Mouse (Mus musculus): Measurements from ENCODE around the gene Hdgf. TPM values are rescaled to one million over a fixed set of nuclear protein-coding genes. Genes with fewer than 3 reads are reported as not detected.
"Not testable (repeated sequence)": the region's sequence is repeated elsewhere in the genome, so short reads cannot be mapped to it uniquely, and the experiment has no call there.

The Hdgf gene
- polyA plus RNA-seq, 1 experiment from 2014 or later: 235 TPM

DNA sequence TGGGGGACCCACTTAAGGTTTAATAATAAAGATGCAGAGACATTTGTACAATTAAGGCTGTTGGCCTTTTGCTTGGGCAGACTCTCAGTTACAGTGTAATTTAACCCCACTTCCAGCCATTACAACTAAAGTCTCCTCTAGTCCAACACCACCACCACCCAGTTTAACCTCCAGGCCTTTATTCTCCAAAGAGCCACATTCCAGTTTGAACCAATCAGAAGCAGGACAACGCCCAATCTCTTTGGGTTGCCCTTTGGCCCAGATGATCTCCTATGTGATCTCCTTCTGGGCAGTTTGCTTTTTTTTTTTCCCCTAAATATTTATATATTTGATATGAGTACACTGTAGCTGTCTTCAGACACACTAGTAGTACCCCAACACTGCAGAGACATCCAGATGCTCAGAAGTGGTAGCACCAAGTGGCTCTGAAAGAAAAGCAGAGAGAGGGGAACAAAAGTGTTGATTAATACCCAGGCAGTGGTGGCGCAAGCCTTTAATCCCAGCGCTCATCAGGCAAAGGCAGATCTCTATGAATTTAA is 12.7 kb upstream of the Hdgf start:
- no peak overlapping the region for H3K4me3 ChIP-seq
- no peaks in the 10 kb centered on the region for H3K27me3 ChIP-seq
- H3K27ac ChIP-seq (replicated peaks): no peak overlapping the region
- H3K4me2 ChIP-seq (replicated peaks): no peak overlapping the region
- WGBS: 66% methylated on average over 3 of the region's 3 CpGs
- no peaks in the 10 kb centered on the region for H3K4me1 ChIP-seq
- H3K9me3 ChIP-seq: no peaks in the 10 kb centered on the region
- H3K9ac ChIP-seq (replicated peaks): no peak overlapping the region
- no peaks in the 10 kb centered on the region for H3K36me3 ChIP-seq
- no peak for ATAC-seq (replicated peaks)

DNA sequence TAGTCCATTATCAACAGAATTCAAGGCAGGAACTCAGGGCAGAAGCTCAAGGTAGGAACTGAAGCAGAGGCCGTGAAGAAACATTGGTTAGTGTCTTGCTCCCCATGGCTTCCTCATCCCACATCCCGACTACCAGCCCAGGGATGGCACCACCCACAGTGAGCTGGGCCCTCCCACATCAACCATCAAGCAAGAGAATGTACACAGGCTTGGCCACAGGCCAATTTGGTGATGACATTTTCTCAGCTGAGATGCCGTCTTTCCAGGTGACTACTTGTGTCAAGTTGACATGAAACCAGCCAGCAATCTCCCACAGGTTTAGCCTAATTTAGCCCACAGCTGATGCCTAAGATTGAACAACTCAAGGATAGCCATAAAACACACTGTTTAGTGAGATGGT is 6.9 kb upstream of the Hdgf start:
- H3K9me3 ChIP-seq: no peaks in the 10 kb centered on the region
- no peak overlapping the region for H3K27ac ChIP-seq (replicated peaks)
- no peak overlapping the region for H3K9ac ChIP-seq (replicated peaks)
- H3K27me3 ChIP-seq: no peaks in the 10 kb centered on the region
- H3K36me3 ChIP-seq: no peaks in the 10 kb centered on the region
- no peak overlapping the region for H3K4me3 ChIP-seq
- ATAC-seq (replicated peaks): no peak
- H3K4me1 ChIP-seq: no peaks in the 10 kb centered on the region
- 65% methylated on average over 3 of the region's 3 CpGs for WGBS
- no peak overlapping the region for H3K4me2 ChIP-seq (replicated peaks)

DNA sequence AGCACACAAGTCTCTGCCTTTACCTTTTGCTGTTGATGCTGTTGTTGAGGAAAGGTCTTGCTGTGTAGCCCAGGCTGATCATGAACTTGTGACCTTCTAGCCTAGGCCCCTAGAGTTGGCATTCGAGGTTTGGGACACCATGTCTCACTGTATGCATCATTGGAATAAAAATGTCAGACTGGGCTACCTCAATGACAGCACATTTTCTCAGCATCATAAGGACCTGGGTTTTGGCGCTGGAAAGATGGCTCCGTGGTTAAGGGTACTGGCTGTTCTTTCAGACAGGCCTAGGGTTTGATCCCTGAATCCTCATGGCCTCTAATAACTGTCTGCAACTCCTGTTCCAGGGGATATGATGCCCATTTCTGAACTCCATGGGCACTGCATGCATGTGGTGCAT is 6.3 kb upstream of the Hdgf start:
- Histone ChIP-seq H3K4me3 (no peak overlapping the region), H3K9ac (replicated peaks) (no peak overlapping the region), H3K4me2 (replicated peaks) (no peak overlapping the region), H3K27ac (replicated peaks) (no peak overlapping the region), H3K36me3 (no peaks in the 10 kb centered on the region), H3K9me3 (no peaks in the 10 kb centered on the region), H3K4me1 (no peaks in the 10 kb centered on the region), H3K27me3 (no peaks in the 10 kb centered on the region)
- WGBS: 85% methylated on average over 3 of the region's 3 CpGs
- ATAC-seq (replicated peaks): no peak

DNA sequence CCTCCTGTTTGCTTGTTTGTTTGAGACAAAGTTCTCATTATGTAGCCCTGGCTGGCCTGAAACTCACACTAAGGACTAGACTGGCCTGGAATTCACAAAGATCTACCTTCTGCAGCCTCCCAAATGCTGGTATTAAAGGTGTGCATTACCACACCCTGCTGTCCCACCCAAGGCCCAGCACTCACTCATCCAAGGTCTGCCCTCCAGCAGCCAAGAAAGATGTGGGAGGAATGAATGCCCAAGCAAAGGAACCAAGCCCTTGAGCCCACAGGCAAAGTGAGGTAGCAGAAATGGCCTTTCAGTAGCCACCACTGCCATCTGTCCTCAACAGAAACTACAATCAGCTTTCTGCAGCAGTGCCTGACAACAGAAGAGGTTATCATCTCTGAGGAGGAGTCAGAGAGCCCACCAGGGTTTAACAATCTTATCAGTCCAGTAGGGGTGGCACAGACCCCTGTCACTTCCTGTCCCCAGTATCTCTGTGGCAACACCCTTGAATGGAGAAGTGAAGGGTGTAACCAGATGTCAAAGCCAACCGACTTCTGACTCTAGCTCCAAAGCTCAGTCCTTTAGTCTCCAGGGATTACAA is 5.0 kb upstream of the Hdgf start:
- no peak for ATAC-seq (replicated peaks)
- H3K4me1 ChIP-seq: no peaks in the 10 kb centered on the region
- 78% methylated on average over 1 of the region's 1 CpGs for WGBS

DNA sequence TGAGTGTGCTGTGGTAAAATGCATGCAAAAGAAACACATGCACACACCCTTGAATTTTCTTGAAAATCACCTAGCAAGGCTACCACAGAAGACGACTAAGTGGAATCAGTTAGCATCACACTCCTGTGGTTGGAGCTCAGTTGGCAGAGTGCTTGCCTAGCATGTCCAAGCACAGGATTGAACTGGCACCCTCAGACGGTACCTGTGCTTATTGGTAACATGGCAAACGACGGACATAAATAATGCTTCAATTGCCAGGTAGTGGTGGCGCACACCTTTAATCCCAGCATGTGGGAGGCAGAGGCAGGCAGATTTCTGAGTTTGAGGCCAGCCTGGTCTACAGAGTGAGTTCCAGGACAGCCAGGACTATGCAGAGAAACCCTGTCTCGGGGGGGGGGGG is 4.2 kb upstream of the Hdgf start:
- H3K36me3 ChIP-seq; H3K4me1 ChIP-seq; ATAC-seq (replicated peaks); H3K4me3 ChIP-seq; H3K4me2 ChIP-seq (replicated peaks); H3K9me3 ChIP-seq; H3K27me3 ChIP-seq; H3K27ac ChIP-seq (replicated peaks); H3K9ac ChIP-seq (replicated peaks): not testable (repeated sequence)
- WGBS: 91% methylated on average over 5 of the region's 6 CpGs

More for the DNA sequence above, 5.0 kb upstream of the Hdgf start:
- no peak overlapping the region for H3K4me3 ChIP-seq
- no peak overlapping the region for H3K27ac ChIP-seq (replicated peaks)
- no peaks in the 10 kb centered on the region for H3K9me3 ChIP-seq
- no peak overlapping the region for H3K9ac ChIP-seq (replicated peaks)
- H3K36me3 ChIP-seq: no peaks in the 10 kb centered on the region
- H3K4me2 ChIP-seq (replicated peaks): no peak overlapping the region
- H3K27me3 ChIP-seq: no peaks in the 10 kb centered on the region

DNA sequence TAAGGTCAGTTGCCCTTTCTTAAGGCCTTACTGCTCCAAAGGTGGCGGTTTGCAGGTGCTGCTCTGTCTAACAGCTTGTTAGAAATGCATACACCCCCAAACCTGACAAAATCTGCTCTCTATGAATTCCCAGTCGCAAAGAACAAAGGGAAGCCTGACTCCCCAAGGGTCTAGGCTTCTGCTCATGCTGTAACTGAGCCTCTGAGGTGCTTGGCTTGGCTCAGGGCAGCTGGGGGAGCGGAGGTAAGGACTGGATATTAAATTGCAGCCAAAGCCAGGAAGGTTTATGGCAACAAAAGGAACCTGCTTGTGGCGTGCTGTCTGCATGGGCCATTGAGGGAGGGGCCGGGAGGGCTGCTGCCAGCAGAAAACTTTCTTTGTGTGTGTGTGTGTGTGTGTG is 2.3 kb upstream of the Hdgf start:
- no peak for ATAC-seq (replicated peaks)
- H3K4me2 ChIP-seq (replicated peaks): no peak overlapping the region
- no peak overlapping the region for H3K4me3 ChIP-seq
- H3K27me3 ChIP-seq: no peaks in the 10 kb centered on the region
- H3K9ac ChIP-seq (replicated peaks): no peak overlapping the region
- H3K9me3 ChIP-seq: no peaks in the 10 kb centered on the region
- peaks cover 19% of the 10 kb centered on the region for H3K4me1 ChIP-seq
- no peaks in the 10 kb centered on the region for H3K36me3 ChIP-seq
- no peak overlapping the region for H3K27ac ChIP-seq (replicated peaks)
- WGBS: 51% methylated on average over 5 of the region's 5 CpGs

DNA sequence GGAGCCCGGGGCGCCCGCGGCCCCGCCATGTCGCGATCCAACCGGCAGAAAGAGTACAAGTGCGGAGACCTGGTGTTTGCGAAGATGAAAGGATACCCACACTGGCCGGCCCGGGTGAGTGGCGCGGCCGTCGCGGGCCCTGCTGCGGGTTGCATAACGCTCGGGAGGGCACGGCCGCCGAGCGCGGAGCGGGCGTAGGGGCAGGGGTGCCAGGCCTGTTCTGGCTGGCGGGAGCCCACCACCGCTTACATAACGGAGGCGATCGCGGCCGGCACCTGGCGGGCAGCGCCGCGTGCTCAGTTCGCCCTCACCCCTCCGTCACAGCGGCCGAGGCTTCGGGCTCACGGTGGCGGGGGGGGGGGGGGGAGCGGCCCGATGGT is 470 bp downstream of the Hdgf start:
- Histone ChIP-seq H3K27ac (replicated peaks) (peak overlapping the region; percentile 97), H3K9me3 (no peaks in the 10 kb centered on the region), H3K27me3 (no peaks in the 10 kb centered on the region), H3K4me3 (peak overlapping the region; percentile 99), H3K4me1 (peaks cover 42% of the 10 kb centered on the region), H3K4me2 (replicated peaks) (peak overlapping the region; percentile 89), H3K9ac (replicated peaks) (peak overlapping the region; percentile 96), H3K36me3 (no peaks in the 10 kb centered on the region)
- under 1% methylated on average over 27 of the region's 47 CpGs for whole genome bisulfite sequencing
- ATAC-seq (replicated peaks): peak; percentile 42; the same call in 1 of the 2 replicates

DNA sequence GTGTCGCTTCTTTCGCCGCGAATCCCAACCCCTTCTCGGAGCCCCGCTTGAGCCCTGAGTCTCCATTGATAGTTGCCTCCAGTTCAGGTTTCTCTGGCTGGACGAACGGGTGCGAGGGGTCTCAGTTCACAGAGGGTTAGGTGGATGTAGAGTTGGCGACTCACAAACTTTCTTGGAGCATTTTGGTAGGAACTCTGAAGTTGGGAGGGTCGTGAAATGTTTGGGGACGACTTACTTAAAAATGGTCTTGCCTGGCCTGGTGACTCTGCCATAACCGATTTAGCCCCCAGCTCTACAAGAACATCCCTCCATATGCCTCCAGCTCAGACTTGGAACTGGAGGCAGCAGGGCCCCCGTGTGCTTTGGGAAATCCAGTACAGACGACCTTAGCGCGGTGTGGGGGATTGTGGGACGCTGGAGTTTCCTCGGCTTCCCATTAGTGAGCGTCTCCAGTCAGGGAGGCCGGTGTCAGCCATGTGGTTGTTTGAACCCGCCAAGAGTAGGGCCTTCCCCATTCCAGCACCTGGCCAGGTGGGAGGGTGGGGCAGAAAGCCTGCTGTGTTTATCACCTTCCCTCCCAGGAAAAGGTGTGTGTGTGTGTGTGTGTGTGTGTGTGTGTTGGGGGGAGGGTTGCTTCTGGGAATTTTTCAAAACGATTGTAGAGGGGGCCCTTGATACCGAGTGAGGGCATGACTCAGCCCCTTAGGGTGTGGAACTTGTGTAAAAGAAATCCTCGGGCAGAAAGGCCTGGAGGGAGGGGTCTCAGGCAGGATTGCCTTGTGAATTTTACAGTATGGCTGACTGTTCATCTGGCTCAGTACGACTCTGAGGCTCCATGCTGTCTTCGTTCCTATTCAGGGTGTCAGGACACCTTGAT is 1.1 kb downstream of the Hdgf start:
- WGBS: 0% methylated on average over 27 of the region's 27 CpGs
- H3K4me2 ChIP-seq (replicated peaks): peak overlapping the region; percentile 89

DNA sequence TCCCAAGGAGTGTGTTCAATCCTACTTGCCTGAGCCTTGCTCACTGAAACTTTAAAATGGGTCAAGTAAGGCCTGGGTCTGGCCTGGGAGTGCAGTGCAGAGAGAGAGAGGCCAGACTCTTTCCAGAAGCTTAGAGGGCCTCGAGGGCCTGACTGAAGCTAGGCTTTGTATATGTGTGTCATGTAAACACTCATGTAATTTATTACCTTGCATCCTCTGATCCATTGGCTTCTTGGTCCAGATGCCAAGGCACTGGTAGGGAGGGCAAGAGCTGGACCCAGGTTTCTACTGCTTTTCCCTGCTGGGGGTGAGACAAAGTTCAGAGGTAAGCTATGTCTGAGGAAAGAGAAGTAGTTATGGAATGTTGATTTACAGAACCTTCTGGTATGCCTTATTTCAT is 1.8 kb downstream of the Hdgf start:
- Histone ChIP-seq H3K9me3 (no peaks in the 10 kb centered on the region), H3K4me3 (peak overlapping the region; percentile 99), H3K4me2 (replicated peaks) (peak overlapping the region; percentile 89), H3K27me3 (no peaks in the 10 kb centered on the region), H3K9ac (replicated peaks) (peak overlapping the region; percentile 96), H3K27ac (replicated peaks) (peak overlapping the region; percentile 97; the same call in 1 of the 2 replicates), H3K4me1 (peaks cover 42% of the 10 kb centered on the region), H3K36me3 (no peaks in the 10 kb centered on the region)
- ATAC-seq (replicated peaks): no peak
- WGBS: 10% methylated on average over 1 of the region's 1 CpGs

More for the DNA sequence above, 1.1 kb downstream of the Hdgf start:
- peak overlapping the region; percentile 99 for H3K4me3 ChIP-seq
- no peaks in the 10 kb centered on the region for H3K27me3 ChIP-seq
- no peaks in the 10 kb centered on the region for H3K9me3 ChIP-seq
- ATAC-seq (replicated peaks): no peak
- no peaks in the 10 kb centered on the region for H3K36me3 ChIP-seq
- H3K9ac ChIP-seq (replicated peaks): peak overlapping the region; percentile 96
- peak overlapping the region; percentile 97 for H3K27ac ChIP-seq (replicated peaks)
- H3K4me1 ChIP-seq: peaks cover 42% of the 10 kb centered on the region

DNA sequence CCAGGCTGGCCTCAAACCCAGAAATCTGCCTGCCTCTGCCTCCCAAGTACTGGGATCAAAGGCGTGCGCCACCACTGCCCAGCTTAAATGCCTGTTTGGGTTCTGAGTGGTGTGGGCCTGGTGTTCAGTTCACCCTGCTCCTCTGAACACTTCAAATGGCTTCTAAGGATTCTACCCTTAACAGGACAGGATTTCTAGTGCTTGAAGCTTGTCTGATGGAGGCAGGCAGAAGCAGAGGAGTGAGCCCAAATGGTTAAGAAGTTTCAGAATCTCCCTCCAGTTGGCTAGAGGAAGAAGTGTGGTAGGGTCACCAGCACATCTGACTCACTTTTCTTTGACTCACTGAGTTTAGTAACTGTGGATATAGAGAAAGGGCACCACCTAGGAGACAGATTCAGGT is 3.3 kb downstream of the Hdgf start:
- no peak overlapping the region for H3K4me2 ChIP-seq (replicated peaks)
- WGBS: 95% methylated on average over 2 of the region's 2 CpGs
- no peak overlapping the region for H3K9ac ChIP-seq (replicated peaks)

DNA sequence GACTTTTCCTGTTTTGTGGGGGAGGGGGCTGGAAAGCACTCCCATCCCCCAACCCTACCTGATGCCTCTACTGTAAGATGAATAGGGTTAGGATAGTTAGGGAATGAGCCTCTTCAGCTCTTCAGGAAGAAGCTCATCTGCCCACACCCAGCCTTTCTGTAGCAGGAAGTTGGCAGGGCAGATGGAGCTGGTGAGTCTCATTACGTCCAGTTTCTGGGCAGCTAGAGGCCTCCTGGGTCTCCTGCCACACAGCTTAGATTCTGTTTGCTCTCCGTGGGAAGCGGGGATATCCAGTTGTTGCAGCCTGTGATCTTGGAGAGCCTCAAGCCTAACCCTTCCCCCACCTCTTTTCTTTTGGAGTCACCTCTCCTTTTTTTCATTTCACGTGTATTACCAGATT is 3.8 kb downstream of the Hdgf start:
- Histone ChIP-seq H3K36me3 (peaks cover 17% of the 10 kb centered on the region), H3K4me1 (peaks cover 42% of the 10 kb centered on the region), H3K9me3 (no peaks in the 10 kb centered on the region), H3K27me3 (no peaks in the 10 kb centered on the region), H3K4me3 (peak overlapping the region; percentile 39; the same call in 1 of the 2 replicates), H3K9ac (replicated peaks) (no peak overlapping the region), H3K27ac (replicated peaks) (peak overlapping the region; percentile 67), H3K4me2 (replicated peaks) (peak overlapping the region; percentile 47; the same call in 1 of the 2 replicates)
- no peak for ATAC-seq (replicated peaks)
- 8% methylated on average over 4 of the region's 4 CpGs for WGBS

More for the DNA sequence above, 3.3 kb downstream of the Hdgf start:
- Histone ChIP-seq H3K4me1 (peaks cover 42% of the 10 kb centered on the region), H3K4me3 (no peak overlapping the region), H3K36me3 (peaks cover 12% of the 10 kb centered on the region), H3K9me3 (no peaks in the 10 kb centered on the region), H3K27ac (replicated peaks) (0 out of 2 replicates have a peak overlapping the region, but pooled peaks have one; percentile 67), H3K27me3 (no peaks in the 10 kb centered on the region)
- ATAC-seq (replicated peaks): no peak

DNA sequence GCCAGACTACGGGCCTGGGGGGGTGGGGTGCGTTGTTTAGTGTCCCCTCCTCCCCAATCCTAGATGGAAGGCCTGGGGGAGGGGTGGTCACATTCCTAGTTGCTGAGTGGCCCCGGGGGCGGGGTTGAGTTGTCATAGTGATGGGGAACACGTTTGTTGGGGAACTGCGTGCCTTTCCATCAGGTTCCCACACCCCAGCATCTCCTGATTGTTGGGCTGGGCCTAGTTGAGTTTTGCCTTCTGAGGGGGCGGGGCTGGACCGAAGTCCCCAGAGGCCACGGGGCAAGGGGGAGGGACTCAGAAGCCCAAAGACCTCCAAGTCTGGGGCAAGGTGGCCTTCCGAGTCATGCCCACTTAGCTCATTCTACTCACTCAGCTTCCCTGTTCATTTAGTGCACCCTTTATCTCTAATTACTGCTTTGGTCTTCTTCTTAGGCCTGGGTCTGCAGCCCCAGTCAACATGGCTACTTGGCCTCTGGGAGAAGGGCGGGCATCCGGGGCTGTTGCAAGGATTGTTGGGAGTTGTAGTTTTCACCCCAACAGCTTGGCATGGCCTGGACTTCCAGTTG is 4.5 kb downstream of the Hdgf start:
- H3K4me3 ChIP-seq: peak overlapping the region; percentile 39
- H3K27me3 ChIP-seq: no peaks in the 10 kb centered on the region
- no peak for ATAC-seq (replicated peaks)
- peaks cover 24% of the 10 kb centered on the region for H3K36me3 ChIP-seq
- 2% methylated on average over 12 of the region's 12 CpGs for WGBS
- H3K9ac ChIP-seq (replicated peaks): 0 out of 2 replicates have a peak overlapping the region, but pooled peaks have one; percentile 13
- H3K4me2 ChIP-seq (replicated peaks): peak overlapping the region; percentile 47
- peaks cover 42% of the 10 kb centered on the region for H3K4me1 ChIP-seq
- peak overlapping the region; percentile 67 for H3K27ac ChIP-seq (replicated peaks)
- no peaks in the 10 kb centered on the region for H3K9me3 ChIP-seq

Data from forebrain, embryonic 15.5 days (tissue).